In the genomic region with DNA sequence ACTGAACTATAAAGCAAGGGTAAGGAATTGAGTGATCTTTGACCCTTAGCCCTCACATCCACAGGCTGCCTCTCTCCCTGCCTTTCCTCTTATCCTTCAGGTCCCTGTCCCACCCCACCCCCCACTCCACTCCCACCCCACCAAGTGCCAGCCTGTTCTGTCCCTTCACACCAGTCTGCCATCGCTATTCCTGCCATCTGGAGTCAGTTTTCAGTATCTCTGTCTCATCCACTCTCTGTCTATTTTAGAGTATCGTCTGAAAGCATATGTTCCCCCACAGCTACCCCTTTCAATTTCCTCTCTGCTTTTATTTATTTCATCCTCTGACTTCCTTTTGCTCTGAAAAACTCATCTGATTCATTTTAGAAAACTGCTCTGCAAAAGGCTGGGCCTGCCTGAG, we compare ENCODE assay signal across 14 mouse cellular contexts.
DNase-seq lines count a peak whose midpoint lies in the region; ATAC-seq lines count a peak whose summit lies in the region.
"Had no signal": no experiment of that assay in that cellular context is flagged by ENCODE, and none has a peak within 500 bp of the region (broad histone marks: within the 10 kb centered on the region; RNA-seq: fewer than 3 reads in every experiment).

No protein-coding gene starts in this region.

- H3K4me3 ChIP-seq in forebrain, embryonic 16.5 days (replicated peaks; ENCODE audit: low read length), result no peak overlapping the region
- no peak overlapping the region for H3K4me3 ChIP-seq in neural tube, embryonic 15.5 days (replicated peaks)
- H3K4me3 ChIP-seq: limb, embryonic 10.5 days; liver, embryonic 15.5 days; myocyte had no signal

- intact Hi-C loops in left cerebral cortex, postnatal 4 days (cut with DNase I), result no loop called here

- H3K9me3 ChIP-seq in forebrain, embryonic 16.5 days (ENCODE audit: control insufficient read depth, low read length), result no peaks in the 10 kb centered on the region
- no peaks in the 10 kb centered on the region for H3K9me3 ChIP-seq in neural tube, embryonic 15.5 days (replicated peaks)
- H3K9me3 ChIP-seq: limb, embryonic 10.5 days; liver, embryonic 15.5 days had no signal

- DNase-seq in left cerebral cortex, postnatal 4 days, result peak; percentile 36
- DNase-seq in left cerebral cortex, adult 8-10 months (ENCODE audit: low spot score in 2 of 2), result no peak
- DNase-seq in layer of hippocampus, adult 8-10 months (ENCODE audit: low spot score in 2 of 2), result peak; percentile 42 to 48
- no peak for DNase-seq in thymus, postnatal 4 days
- DNase-seq in adrenal gland, postnatal 10 days, result no peak
- DNase-seq: heart, postnatal 10 days; kidney, postnatal 25 days had no signal

- no peak overlapping the region; the same call in 1 of the 2 replicates for H3K27ac ChIP-seq in forebrain, embryonic 16.5 days (ENCODE audit: low read length)
- H3K27ac ChIP-seq in neural tube, embryonic 15.5 days (replicated peaks), result peak overlapping the region; percentile 39; the same call in 1 of the 2 replicates
- H3K27ac ChIP-seq: limb, embryonic 10.5 days; liver, embryonic 15.5 days; macrophage had no signal

- H3K9ac ChIP-seq in forebrain, embryonic 16.5 days (replicated peaks; ENCODE audit: low read depth, low read length), result no peak overlapping the region
- H3K9ac ChIP-seq in neural tube, embryonic 15.5 days (replicated peaks), result no peak overlapping the region
- H3K9ac ChIP-seq: liver, embryonic 15.5 days had no signal

- peaks cover 19% of the 10 kb centered on the region for H3K4me1 ChIP-seq in forebrain, embryonic 16.5 days (replicated peaks; ENCODE audit: control insufficient read depth, insufficient read depth, low read length)
- H3K4me1 ChIP-seq in neural tube, embryonic 15.5 days, result peaks cover 20% of the 10 kb centered on the region
- H3K4me1 ChIP-seq: liver, embryonic 15.5 days had no signal

- no peaks in the 10 kb centered on the region for H3K27me3 ChIP-seq in forebrain, embryonic 16.5 days (replicated peaks; ENCODE audit: control insufficient read depth, insufficient read depth, low read length)
- H3K27me3 ChIP-seq in neural tube, embryonic 15.5 days (replicated peaks), result no peaks in the 10 kb centered on the region
- H3K27me3 ChIP-seq: liver, embryonic 15.5 days had no signal

- H3K4me2 ChIP-seq in forebrain, embryonic 16.5 days (ENCODE audit: low read length), result no peak overlapping the region
- no peak overlapping the region for H3K4me2 ChIP-seq in neural tube, embryonic 15.5 days
- H3K4me2 ChIP-seq: liver, embryonic 15.5 days had no signal

- WGBS in forebrain, embryonic 16.5 days, result 41% methylated on average over 2 of the region's 2 CpGs
- 35% methylated on average over 2 of the region's 2 CpGs for WGBS in neural tube, embryonic 15.5 days

- ATAC-seq in forebrain, embryonic 16.5 days, result peak; percentile 37; the same call in 1 of the 2 replicates
- no peak for ATAC-seq in neural tube, embryonic 15.5 days (ENCODE audit: low FRiP score)
- ATAC-seq: intestine, postnatal 0 days had no signal

- no peaks in the 10 kb centered on the region for H3K36me3 ChIP-seq in forebrain, embryonic 16.5 days (ENCODE audit: control insufficient read depth, insufficient read depth)
- H3K36me3 ChIP-seq in neural tube, embryonic 15.5 days, result no peaks in the 10 kb centered on the region
- H3K36me3 ChIP-seq: limb, embryonic 10.5 days; liver, embryonic 15.5 days had no signal

Comparison
In these comparisons a context has a peak if more than half of its experiments do, and no peak if none do; other contexts are left out.
1. DNase-seq: peak in left cerebral cortex, postnatal 4 days (single experiment) and layer of hippocampus, adult 8-10 months (2 of 2); none in left cerebral cortex, adult 8-10 months (0 of 2), thymus, postnatal 4 days (single experiment) and adrenal gland, postnatal 10 days (single experiment).